Mouse (Mus musculus) B cell, adult 67 days (primary cell): ENCODE results near the gene Olfr1031. TPM values are rescaled to one million over a fixed set of nuclear protein-coding genes. Genes with fewer than 3 reads are reported as not detected.

Experiments
- total RNA-seq, 2 experiments: library from RNA; stranded (reverse); gene quantifications; 4 replicates each; pipeline ENCODE4 v1.2.4; 2023

The Olfr1031 gene
- total RNA-seq, result not detected

DNA sequence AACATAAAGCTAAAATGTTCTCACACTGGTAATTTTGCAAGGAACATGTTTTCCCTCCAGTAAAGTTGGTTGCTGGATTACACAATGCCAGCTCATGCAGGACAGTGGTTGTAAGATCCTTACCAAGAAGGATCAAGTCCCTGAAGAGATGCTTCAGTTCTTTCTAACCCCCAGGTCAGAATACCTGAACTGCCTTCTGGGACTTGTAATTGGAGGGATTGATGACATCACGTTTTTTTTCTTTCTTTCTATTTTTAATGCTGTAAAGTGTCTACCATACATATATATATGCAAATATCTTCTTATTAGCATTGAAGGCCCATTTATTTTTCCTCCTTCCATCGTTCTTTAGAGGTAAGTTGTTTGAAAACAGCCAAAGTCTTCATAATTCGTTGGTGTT, at the start of gene Olfr1031:
Gene Olfr1031 (plus strand): TSS at position 301 of the 400 bp plus-strand sequence.

DNA sequence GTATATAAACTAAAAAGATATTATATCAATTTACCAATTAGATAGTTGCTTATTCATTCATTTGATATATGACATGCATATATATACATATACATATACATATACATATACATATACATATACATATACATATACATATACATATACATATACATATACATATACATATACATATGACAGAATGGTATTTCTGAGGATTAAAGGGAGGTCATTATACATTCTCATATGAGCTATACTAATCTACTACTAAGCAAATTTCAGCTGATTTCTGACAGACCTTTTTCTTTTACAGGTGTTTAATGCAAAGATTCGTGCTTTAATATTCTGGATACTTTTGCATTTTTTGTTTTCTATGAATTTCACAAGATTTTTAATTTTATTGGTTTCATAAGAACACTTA, 40.0 kb upstream of the Olfr1031 start, which contains the start of gene Olfr1028:
Gene Olfr1028 (plus strand): TSS at position 301 of the 400 bp plus-strand sequence.

DNA sequence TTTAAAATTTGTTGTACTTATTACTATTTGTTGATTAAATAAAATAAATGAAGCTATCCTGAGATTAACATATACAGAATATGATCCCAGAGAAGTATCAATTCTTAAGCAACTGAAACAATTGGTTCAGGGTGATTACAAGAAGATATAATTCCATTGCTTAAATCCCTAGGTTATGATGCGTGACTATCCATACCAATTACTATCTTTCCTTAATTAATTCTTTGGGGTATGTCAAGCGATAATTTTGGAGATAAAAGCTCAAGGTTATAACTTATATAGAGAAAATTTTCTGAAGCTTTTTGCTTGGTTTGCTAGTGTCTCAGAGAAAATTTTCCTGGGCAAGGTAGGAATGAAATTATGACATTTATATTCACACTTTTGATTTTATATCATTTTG, 16.5 kb upstream of the Olfr1031 start, which contains the start of gene Olfr1029:
Gene Olfr1029 (plus strand): TSS at position 301 of the 400 bp plus-strand sequence.

DNA sequence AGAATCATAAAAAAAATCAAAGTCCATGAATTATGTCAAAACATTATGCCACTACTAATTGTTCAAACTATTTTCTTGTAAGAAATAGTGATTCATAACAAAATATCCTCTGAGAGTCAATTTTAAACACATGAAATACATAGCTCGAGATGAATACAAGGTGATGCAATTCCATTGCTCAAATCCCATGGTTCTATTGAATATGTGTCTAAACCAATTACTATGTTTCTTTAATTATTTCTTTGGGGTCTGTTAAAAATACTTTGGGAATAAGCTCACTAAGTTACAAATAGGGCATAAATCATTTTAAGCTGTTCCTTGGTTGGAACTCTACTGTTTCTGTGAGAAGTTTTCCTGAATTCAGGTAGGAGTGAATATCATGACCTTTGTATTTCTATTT, 11.1 kb upstream of the Olfr1031 start, which contains the start of gene Olfr1030:
Gene Olfr1030 (plus strand): TSS at position 301 of the 400 bp plus-strand sequence.

DNA sequence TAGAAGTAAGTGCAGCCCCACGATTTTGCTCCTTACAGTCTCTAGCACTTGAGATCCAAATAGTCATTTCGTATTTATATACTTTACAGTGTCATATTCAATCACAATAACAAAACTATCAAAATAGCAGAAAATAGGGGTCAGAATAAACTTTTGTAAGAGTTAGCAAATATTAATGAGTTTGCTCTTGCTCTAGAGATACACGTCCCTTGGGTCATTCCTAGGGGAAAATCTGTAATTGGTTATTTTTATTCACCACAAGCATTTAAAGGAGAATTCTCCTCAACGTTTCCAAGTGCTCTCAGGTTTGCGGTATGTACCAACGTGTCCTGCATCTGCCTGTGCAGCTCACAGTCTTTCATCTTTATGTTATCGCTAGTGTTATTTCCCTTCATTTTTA, 15.1 kb downstream of the Olfr1031 start, which contains the start of gene Olfr1032:
Gene Olfr1032 (plus strand): TSS at position 301 of the 400 bp plus-strand sequence.

DNA sequence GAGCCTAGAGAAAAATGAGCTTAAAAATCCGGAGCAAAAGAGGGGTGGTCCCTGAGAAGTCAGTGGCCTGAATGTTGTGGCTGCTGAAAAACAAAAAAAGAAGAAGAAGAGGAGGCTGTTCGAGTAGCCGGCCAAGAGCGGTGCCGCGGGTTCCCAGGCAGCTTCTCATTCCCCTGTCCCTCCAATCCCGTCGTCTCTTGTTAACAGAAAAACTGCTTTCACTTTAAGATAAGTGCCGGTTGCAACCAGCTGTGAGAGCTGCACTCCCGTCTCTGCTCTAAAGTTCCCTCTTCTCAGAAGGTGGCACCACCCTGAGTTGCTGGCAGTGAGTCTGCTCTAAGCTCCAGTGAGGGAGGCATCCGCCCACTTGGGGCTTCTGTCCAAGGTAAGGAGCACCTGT, 30.3 kb downstream of the Olfr1031 start, which contains the start of gene Olfr1033:
Gene Olfr1033 (plus strand): TSS at position 228 of the 400 bp plus-strand sequence.

Other genes starting within 250 kb of the Olfr1031 start
- not detected for gene Olfr1012, start 227.5 kb upstream of the Olfr1031 start, total RNA-seq
- not detected for gene Olfr1013, start 223.2 kb upstream of the Olfr1031 start, total RNA-seq
- gene Olfr1014, start 217.6 kb upstream of the Olfr1031 start, total RNA-seq, result not detected
- gene Olfr1015, start 208.3 kb upstream of the Olfr1031 start, total RNA-seq, result not detected
- not detected for gene Olfr1016, start 187.8 kb upstream of the Olfr1031 start, total RNA-seq
- not detected for gene Olfr1018, start 171.8 kb upstream of the Olfr1031 start, total RNA-seq
- not detected for gene Olfr1019, start 144.8 kb upstream of the Olfr1031 start, total RNA-seq
- gene Olfr1020, start 143.3 kb upstream of the Olfr1031 start, total RNA-seq, result not detected
- not detected for gene Olfr1022, start 121.7 kb upstream of the Olfr1031 start, total RNA-seq
- not detected for gene Olfr1023, start 104.7 kb upstream of the Olfr1031 start, total RNA-seq
- not detected for gene Olfr1024, start 85.3 kb upstream of the Olfr1031 start, total RNA-seq
- gene Olfr1025-ps1, start 75.1 kb upstream of the Olfr1031 start, total RNA-seq, result not detected
- gene Olfr1026, start 68.7 kb upstream of the Olfr1031 start, total RNA-seq, result not detected
- not detected for gene Olfr1028, start 39.9 kb upstream of the Olfr1031 start, total RNA-seq
- gene Olfr1029, start 16.4 kb upstream of the Olfr1031 start, total RNA-seq, result not detected
- gene Olfr1030, start 11.0 kb upstream of the Olfr1031 start, total RNA-seq, result not detected
- not detected for gene Olfr1032, start 15.2 kb downstream of the Olfr1031 start, total RNA-seq
- not detected for gene Olfr1033, start 30.3 kb downstream of the Olfr1031 start, total RNA-seq
- not detected for gene Olfr1034, start 55.6 kb downstream of the Olfr1031 start, total RNA-seq
- gene Olfr1036, start 83.7 kb downstream of the Olfr1031 start, total RNA-seq, result not detected
- gene Olfr1037, start 97.1 kb downstream of the Olfr1031 start, total RNA-seq, result not detected
- gene Olfr1039, start 145.6 kb downstream of the Olfr1031 start, total RNA-seq, result not detected
- not detected for gene Olfr1040, start 156.4 kb downstream of the Olfr1031 start, total RNA-seq
- not detected for gene Olfr1042, start 171.5 kb downstream of the Olfr1031 start, total RNA-seq
- not detected for gene Olfr1043, start 177.2 kb downstream of the Olfr1031 start, total RNA-seq
- gene Olfr1044, start 187.5 kb downstream of the Olfr1031 start, total RNA-seq, result not detected
- not detected for gene Olfr52, start 195.4 kb downstream of the Olfr1031 start, total RNA-seq
- gene Olfr1045, start 212.7 kb downstream of the Olfr1031 start, total RNA-seq, result not detected
- gene Olfr1046, start 229.0 kb downstream of the Olfr1031 start, total RNA-seq, result not detected
- not detected for gene Olfr1047, start 241.1 kb downstream of the Olfr1031 start, total RNA-seq
- not detected for gene Olfr1048, start 250.0 kb downstream of the Olfr1031 start, total RNA-seq